Mouse (Mus musculus): ENCODE results near the gene Pmepa1. TPM values are rescaled to one million over a fixed set of nuclear protein-coding genes. Genes with fewer than 3 reads are reported as not detected.

Pmepa1 gene
- polyA plus RNA-seq, 1 experiment from 2014 or later = 11.0 TPM

- H3K9me3 ChIP-seq (ENCODE audit: control insufficient read depth, low read length) = no peaks in the 10 kb centered on the region
- H3K27ac ChIP-seq (replicated peaks; ENCODE audit: low read depth, low read length) = no peak overlapping the region
- H3K27me3 ChIP-seq (replicated peaks; ENCODE audit: control insufficient read depth, insufficient read depth, low read length) = no peaks in the 10 kb centered on the region
- H3K4me3 ChIP-seq (ENCODE audit: low read depth, low read length) = no peak overlapping the region
- no peak overlapping the region for H3K4me2 ChIP-seq (ENCODE audit: low read depth, low read length)
- DNase-seq (ENCODE audit: low spot score) (no peak), ATAC-seq (ENCODE audit: low read depth) (no peak)
- WGBS = 60% methylated on average over 3 of the region's 3 CpGs
- H3K4me1 ChIP-seq (ENCODE audit: control insufficient read depth, insufficient read depth, low read length) = peaks cover 40% of the 10 kb centered on the region
- H3K36me3 ChIP-seq (ENCODE audit: control insufficient read depth, insufficient read depth, low read length) = no peaks in the 10 kb centered on the region
- no peak overlapping the region for H3K9ac ChIP-seq (ENCODE audit: low read depth, low read length)
Measured at GRCm38 (mm10) chr2:173244108-173244507, 32.2 kb downstream of the Pmepa1 start.

GRCm38 (mm10) chr2:173243616-173244015 lies 32.7 kb downstream of the Pmepa1 start:
- no peak overlapping the region for H3K9ac ChIP-seq (ENCODE audit: low read depth, low read length)
- no peak for ATAC-seq (ENCODE audit: low read depth)
- no peak overlapping the region for H3K4me2 ChIP-seq (ENCODE audit: low read depth, low read length)
- no peaks in the 10 kb centered on the region for H3K27me3 ChIP-seq (replicated peaks; ENCODE audit: control insufficient read depth, insufficient read depth, low read length)
- no peak overlapping the region for H3K27ac ChIP-seq (replicated peaks; ENCODE audit: low read depth, low read length)
- H3K4me3 ChIP-seq (ENCODE audit: low read depth, low read length) = no peak overlapping the region
- no peaks in the 10 kb centered on the region for H3K9me3 ChIP-seq (ENCODE audit: control insufficient read depth, low read length)
- H3K36me3 ChIP-seq (ENCODE audit: control insufficient read depth, insufficient read depth, low read length) = no peaks in the 10 kb centered on the region
- peaks cover 45% of the 10 kb centered on the region for H3K4me1 ChIP-seq (ENCODE audit: control insufficient read depth, insufficient read depth, low read length)
- WGBS = 71% methylated on average over 9 of the region's 9 CpGs
- no peak for DNase-seq (ENCODE audit: low spot score)

DNA sequence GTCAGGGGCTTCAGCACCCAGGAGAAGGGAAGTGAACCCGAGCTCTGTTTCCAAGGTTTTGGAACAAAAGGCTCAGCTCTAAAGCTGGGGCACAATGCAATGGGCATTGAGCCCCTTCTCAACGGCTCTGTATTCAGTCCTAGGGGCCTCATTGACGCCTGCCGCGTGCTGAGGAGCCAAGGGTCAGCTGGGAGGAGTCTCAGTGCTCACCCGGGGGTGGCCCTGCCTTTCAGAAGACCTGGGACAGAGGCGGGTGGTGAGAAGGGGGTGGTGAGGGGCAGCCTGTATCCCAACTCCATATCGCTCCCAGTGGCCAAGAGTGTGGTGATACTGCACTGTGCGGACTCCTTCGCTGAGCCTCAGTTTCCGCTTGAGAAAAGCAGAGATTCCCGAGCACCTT lies 33.5 kb downstream of the Pmepa1 start:
- H3K4me2 ChIP-seq (ENCODE audit: low read depth, low read length) = no peak overlapping the region
- DNase-seq (ENCODE audit: low spot score) (no peak), ATAC-seq (ENCODE audit: low read depth) (peak; percentile 31; the same call in 1 of the 2 replicates)
- WGBS = 35% methylated on average over 11 of the region's 12 CpGs
- no peak overlapping the region for H3K27ac ChIP-seq (replicated peaks; ENCODE audit: low read depth, low read length)
- H3K4me1 ChIP-seq (ENCODE audit: control insufficient read depth, insufficient read depth, low read length) = peaks cover 46% of the 10 kb centered on the region
- H3K36me3 ChIP-seq (ENCODE audit: control insufficient read depth, insufficient read depth, low read length) = no peaks in the 10 kb centered on the region
- H3K4me3 ChIP-seq (ENCODE audit: low read depth, low read length) = no peak overlapping the region
- H3K9ac ChIP-seq (ENCODE audit: low read depth, low read length) = 0 out of 2 replicates have a peak overlapping the region, but pooled peaks have one; percentile 6
- no peaks in the 10 kb centered on the region for H3K9me3 ChIP-seq (ENCODE audit: control insufficient read depth, low read length)
- no peaks in the 10 kb centered on the region for H3K27me3 ChIP-seq (replicated peaks; ENCODE audit: control insufficient read depth, insufficient read depth, low read length)

GRCm38 (mm10) chr2:173240738-173241137 lies 35.6 kb downstream of the Pmepa1 start:
- H3K9ac ChIP-seq (ENCODE audit: low read depth, low read length) = no peak overlapping the region
- peaks cover 51% of the 10 kb centered on the region for H3K4me1 ChIP-seq (ENCODE audit: control insufficient read depth, insufficient read depth, low read length)
- no peaks in the 10 kb centered on the region for H3K9me3 ChIP-seq (ENCODE audit: control insufficient read depth, low read length)
- no peak for ATAC-seq (ENCODE audit: low read depth)
- no peak overlapping the region for H3K4me2 ChIP-seq (ENCODE audit: low read depth, low read length)
- H3K4me3 ChIP-seq (ENCODE audit: low read depth, low read length) = no peak overlapping the region
- H3K27me3 ChIP-seq (replicated peaks; ENCODE audit: control insufficient read depth, insufficient read depth, low read length) = no peaks in the 10 kb centered on the region
- no peak for DNase-seq (ENCODE audit: low spot score)
- 57% methylated on average over 9 of the region's 9 CpGs for WGBS
- H3K36me3 ChIP-seq (ENCODE audit: control insufficient read depth, insufficient read depth, low read length) = no peaks in the 10 kb centered on the region
- H3K27ac ChIP-seq (replicated peaks; ENCODE audit: low read depth, low read length) = no peak overlapping the region

DNA sequence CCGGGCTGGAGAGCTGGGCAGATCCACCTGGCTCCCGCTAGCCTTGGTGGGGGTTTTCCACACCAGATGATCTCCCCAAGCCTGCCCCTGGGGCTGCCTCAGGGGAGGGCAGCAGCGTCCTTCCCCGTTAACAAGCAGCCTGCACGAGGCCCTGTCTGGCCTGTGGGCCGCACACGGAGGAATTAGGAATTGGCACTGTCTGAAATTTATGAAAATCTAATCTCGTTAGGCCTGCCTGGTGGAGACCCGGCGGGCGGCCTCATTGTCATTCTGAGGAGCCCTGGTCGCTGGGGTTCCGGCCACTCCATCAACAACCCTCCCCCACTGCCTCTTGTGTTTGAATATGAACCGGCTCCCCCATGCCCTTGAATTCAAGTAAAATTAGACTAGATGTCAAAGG lies 37.8 kb downstream of the Pmepa1 start:
- no peak overlapping the region for H3K27ac ChIP-seq (replicated peaks; ENCODE audit: low read depth, low read length)
- H3K27me3 ChIP-seq (replicated peaks; ENCODE audit: control insufficient read depth, insufficient read depth, low read length) = no peaks in the 10 kb centered on the region
- DNase-seq (ENCODE audit: low spot score) = no peak
- H3K36me3 ChIP-seq (ENCODE audit: control insufficient read depth, insufficient read depth, low read length) = peaks cover 3% of the 10 kb centered on the region; the same call in 1 of the 2 replicates
- no peaks in the 10 kb centered on the region for H3K9me3 ChIP-seq (ENCODE audit: control insufficient read depth, low read length)
- H3K4me1 ChIP-seq (ENCODE audit: control insufficient read depth, insufficient read depth, low read length) = peaks cover 51% of the 10 kb centered on the region
- 0 out of 2 replicates have a peak overlapping the region, but pooled peaks have one; percentile 8 for H3K9ac ChIP-seq (ENCODE audit: low read depth, low read length)
- ATAC-seq (ENCODE audit: low read depth) = no peak
- H3K4me2 ChIP-seq (ENCODE audit: low read depth, low read length) = no peak overlapping the region
- 13% methylated on average over 13 of the region's 14 CpGs for WGBS
- no peak overlapping the region for H3K4me3 ChIP-seq (ENCODE audit: low read depth, low read length)

DNA sequence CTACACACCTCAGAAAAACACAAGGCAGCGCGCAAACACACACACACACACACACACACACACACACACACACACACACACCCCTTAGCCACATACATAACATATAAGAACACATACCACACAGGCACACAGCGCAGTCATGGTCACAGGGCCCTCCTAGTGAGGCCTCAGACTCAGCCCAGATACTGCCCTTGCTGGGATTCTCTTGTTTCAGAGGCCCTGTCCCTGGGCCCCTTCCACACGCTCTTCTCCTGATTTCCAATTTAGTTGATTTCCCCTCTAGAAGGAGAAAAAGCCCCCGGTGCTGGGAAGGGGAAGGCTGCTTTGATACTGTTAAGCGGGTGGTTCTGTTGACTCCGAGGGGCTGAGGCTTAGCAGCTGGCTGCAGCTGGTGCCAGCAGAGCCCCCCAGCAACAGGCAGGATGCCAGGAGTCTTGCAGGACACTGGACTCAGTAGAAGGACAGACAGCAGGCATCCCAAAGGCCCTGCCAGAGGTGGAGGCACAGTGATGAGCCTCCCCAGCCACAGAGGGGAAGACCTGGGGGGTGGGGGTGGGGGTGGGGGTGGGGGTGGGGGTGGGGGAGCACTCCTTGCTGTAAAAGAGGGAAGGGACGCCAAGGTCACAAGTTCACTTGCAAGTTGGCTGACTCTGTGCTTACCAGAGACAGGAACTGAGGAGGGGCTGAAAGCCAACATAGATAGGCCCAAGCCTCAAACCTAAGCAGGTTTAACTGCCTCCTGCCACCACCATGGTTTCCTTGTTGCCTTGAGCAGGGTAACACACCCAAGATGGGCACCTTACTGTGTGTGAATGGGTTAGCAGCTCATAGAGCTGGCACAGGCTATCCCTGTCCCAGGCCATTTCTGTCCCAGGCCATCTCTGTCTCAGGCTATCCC lies 40.6 kb downstream of the Pmepa1 start:
- H3K4me1 ChIP-seq (ENCODE audit: control insufficient read depth, insufficient read depth, low read length) = peaks cover 44% of the 10 kb centered on the region
- H3K9ac ChIP-seq (ENCODE audit: low read depth, low read length) = peak overlapping the region; percentile 45
- H3K9me3 ChIP-seq (ENCODE audit: control insufficient read depth, low read length) = no peaks in the 10 kb centered on the region
- peaks cover 31% of the 10 kb centered on the region for H3K36me3 ChIP-seq (ENCODE audit: control insufficient read depth, insufficient read depth, low read length)
- WGBS = 35% methylated on average over 8 of the region's 8 CpGs
- H3K27ac ChIP-seq (replicated peaks; ENCODE audit: low read depth, low read length) = 0 out of 2 replicates have a peak overlapping the region, but pooled peaks have one; percentile 55
- H3K4me3 ChIP-seq (ENCODE audit: low read depth, low read length) = no peak overlapping the region
- DNase-seq (ENCODE audit: low spot score) (peak; percentile 76), ATAC-seq (ENCODE audit: low read depth) (peak; percentile 45; the same call in 1 of the 2 replicates)
- H3K4me2 ChIP-seq (ENCODE audit: low read depth, low read length) = peak overlapping the region; percentile 23; the same call in 1 of the 2 replicates
- H3K27me3 ChIP-seq (replicated peaks; ENCODE audit: control insufficient read depth, insufficient read depth, low read length) = no peaks in the 10 kb centered on the region

DNA sequence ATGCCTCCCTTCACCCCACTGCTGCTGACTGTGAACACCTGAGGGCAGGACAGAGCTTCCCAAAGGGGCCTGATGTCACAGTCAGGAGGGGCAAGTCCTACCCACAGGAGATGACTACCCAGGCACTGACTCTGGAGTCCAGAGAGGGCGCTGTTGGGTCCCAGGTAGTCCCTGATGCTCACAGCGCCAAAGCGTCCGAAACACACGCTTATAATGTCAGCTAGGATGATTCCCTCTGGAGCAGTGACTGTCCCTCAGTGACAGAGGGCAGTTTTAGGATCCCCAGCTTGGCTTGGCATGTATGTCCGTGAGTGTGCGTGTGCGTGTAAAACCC lies 43.6 kb downstream of the Pmepa1 start:
- Histone ChIP-seq H3K4me2 (ENCODE audit: low read depth, low read length) (no peak overlapping the region), H3K9ac (ENCODE audit: low read depth, low read length) (no peak overlapping the region; the same call in 1 of the 2 replicates), H3K4me1 (ENCODE audit: control insufficient read depth, insufficient read depth, low read length) (peaks cover 30% of the 10 kb centered on the region), H3K27me3 (replicated peaks; ENCODE audit: control insufficient read depth, insufficient read depth, low read length) (no peaks in the 10 kb centered on the region), H3K9me3 (ENCODE audit: control insufficient read depth, low read length) (no peaks in the 10 kb centered on the region), H3K27ac (replicated peaks; ENCODE audit: low read depth, low read length) (no peak overlapping the region), H3K36me3 (ENCODE audit: control insufficient read depth, insufficient read depth, low read length) (peaks cover 53% of the 10 kb centered on the region), H3K4me3 (ENCODE audit: low read depth, low read length) (no peak overlapping the region)
- DNase-seq (ENCODE audit: low spot score) (no peak), ATAC-seq (ENCODE audit: low read depth) (no peak)
- WGBS = 77% methylated on average over 8 of the region's 8 CpGs

GRCm38 (mm10) chr2:173232065-173232765 lies 44.1 kb downstream of the Pmepa1 start:
- no peak overlapping the region for H3K4me2 ChIP-seq (ENCODE audit: low read depth, low read length)
- no peaks in the 10 kb centered on the region for H3K27me3 ChIP-seq (replicated peaks; ENCODE audit: control insufficient read depth, insufficient read depth, low read length)
- WGBS = 82% methylated on average over 19 of the region's 22 CpGs
- H3K4me1 ChIP-seq (ENCODE audit: control insufficient read depth, insufficient read depth, low read length) = peaks cover 25% of the 10 kb centered on the region
- H3K36me3 ChIP-seq (ENCODE audit: control insufficient read depth, insufficient read depth, low read length) = peaks cover 57% of the 10 kb centered on the region
- no peak overlapping the region for H3K9ac ChIP-seq (ENCODE audit: low read depth, low read length)
- no peak overlapping the region for H3K27ac ChIP-seq (replicated peaks; ENCODE audit: low read depth, low read length)
- no peaks in the 10 kb centered on the region for H3K9me3 ChIP-seq (ENCODE audit: control insufficient read depth, low read length)
- ATAC-seq (ENCODE audit: low read depth) (peak; percentile 3; the same call in 1 of the 2 replicates), DNase-seq (ENCODE audit: low spot score) (no peak)
- no peak overlapping the region for H3K4me3 ChIP-seq (ENCODE audit: low read depth, low read length)

All from embryonic facial prominence, embryonic 14.5 days (tissue).